Mouse (Mus musculus) G1E (cell line): ENCODE data around the gene Scnn1a.

Experiments
- CTCF ChIP-seq: IDR thresholded peaks from 2 replicates; pipeline ENCODE4 v1.5.1; 2012; ENCODE audit warnings: low read depth, low read length, inconsistent platforms, mixed read lengths
- POLR2AphosphoS5 ChIP-seq: IDR thresholded peaks from 2 replicates; pipeline ENCODE4 v1.6.1; 2012; ENCODE audit warnings: low read depth, low read length, inconsistent platforms; ENCODE audit not compliant: insufficient replicate concordance

DNA sequence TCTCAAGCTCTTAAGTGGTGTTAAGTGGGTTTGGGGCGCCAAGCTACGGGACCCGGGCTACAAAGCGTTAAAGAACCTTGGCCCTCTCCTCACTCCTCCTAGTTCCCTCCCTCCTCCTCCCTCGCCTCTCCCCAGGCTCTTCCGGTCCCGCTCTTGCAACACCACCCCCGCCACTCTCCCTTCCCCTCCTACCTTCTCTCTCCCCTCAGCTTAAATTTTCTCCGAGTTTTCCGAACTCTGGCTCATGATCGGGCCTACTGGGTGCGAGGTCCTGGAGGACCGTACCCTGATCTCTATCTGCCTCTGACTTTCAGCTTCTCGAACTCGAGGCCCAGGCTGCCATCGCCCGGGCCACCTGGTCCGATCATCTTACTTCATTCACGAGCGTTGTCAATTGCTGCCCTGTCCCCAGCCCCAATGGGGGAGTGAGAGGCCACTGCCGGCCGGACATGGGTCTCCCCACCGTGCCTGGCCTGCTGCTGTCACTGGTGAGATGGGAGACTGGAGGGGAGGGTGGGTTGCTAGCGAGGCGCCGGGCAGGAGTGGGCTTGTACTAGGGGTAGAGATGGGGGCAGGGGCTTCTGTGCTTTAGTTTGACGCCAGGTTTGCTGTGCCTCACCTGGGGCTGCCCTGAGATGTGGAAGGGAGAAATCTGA lies 29.2 kb downstream of the Scnn1a start:
- TF ChIP-seq POLR2AphosphoS5 (no peak), CTCF (no peak)
